Mouse (Mus musculus): Measurements from ENCODE around the gene Tmed3.

GRCm38 (mm10) chr9:89736932-89737705, 32.3 kb upstream of the Tmed3 start:
- TF ChIP-seq CHD2 (IDR thresholded peaks at IDR 0.05; ENCODE audit: low read depth, low read length) (no peak), ZC3H11A (IDR thresholded peaks at IDR 0.05; ENCODE audit: borderline replicate concordance, low read depth, low read length) (no peak)
